Mouse (Mus musculus): ENCODE data around the gene Gng3. TPM values are rescaled to one million over a fixed set of nuclear protein-coding genes. Genes with fewer than 3 reads are reported as not detected.

Gng3 gene
- total and polyA plus RNA-seq, 3 experiments: 0.15 to 2.5 TPM; not detected in 1

DNA sequence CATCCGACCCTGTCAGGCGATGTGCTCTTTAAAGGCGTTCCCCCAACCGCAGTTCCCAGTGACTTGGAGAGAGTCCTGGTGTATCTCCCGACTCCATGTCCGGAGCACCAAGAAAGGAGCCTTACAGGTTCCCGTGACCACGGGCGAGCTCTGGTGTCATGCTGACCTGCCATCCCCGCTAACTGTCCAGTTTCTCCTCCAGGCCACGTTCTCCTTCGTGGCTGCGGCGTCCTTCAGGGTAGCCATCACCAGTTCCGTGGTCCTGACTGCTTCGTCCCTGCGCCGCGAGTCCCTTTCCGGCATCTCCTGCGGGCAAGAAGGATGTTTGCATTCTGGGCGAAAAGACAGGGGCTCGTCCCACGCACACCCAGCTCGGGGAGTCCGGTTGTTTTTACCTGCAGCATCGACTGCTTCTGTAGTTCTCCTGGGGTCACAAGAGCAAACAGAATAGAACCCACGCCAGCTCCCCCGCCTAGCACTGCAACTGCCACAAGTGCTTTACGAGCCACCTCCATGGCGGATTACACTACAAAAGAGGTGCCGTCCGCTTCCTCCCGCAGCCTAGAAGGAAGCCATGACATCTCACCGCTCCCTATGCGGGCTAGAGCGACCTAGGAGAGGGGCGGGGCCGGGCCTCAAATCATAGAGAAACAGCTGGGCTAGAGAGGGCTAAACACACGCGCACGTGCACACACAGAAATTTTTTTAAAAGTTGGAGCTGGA, 41.5 kb upstream of the Gng3 start, which contains the start of gene Uqcc3 (continued):
- peak; percentile 79; the same call in 1 of the 2 replicates for TF ChIP-seq ZMIZ1 (IDR thresholded peaks at IDR 0.05; ENCODE audit: low read depth, low read length)
- TF ChIP-seq ETS1 (IDR thresholded peaks at IDR 0.05; ENCODE audit: low read depth, low read length): peak; percentile 81
- TF ChIP-seq JUND (IDR thresholded peaks at IDR 0.05; ENCODE audit: low read depth, low read length): no peak
- no peak for TF ChIP-seq POLR2AphosphoS5 (IDR thresholded peaks at IDR 0.05; ENCODE audit: borderline replicate concordance, low read depth, low read length)

DNA sequence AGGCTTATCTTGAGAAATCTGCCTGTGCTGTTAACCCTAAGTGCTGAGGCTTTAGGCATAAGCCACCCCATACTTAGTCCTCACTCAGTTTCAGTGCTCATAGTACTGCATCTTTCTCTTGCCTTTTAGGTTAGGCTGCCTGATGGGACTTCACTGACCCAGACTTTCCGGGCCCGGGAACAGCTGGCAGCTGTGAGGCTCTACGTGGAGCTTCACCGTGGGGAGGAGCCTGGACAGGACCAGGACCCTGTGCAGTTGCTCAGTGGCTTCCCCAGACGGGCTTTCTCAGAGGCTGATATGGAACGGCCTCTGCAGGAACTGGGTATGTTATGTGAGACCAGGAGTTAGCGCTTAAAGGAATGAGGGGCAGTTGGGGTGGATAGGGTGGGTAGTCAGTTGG, 36.0 kb upstream of the Gng3 start:
- Histone ChIP-seq H3K9me3 (replicated peaks; ENCODE audit: insufficient read depth, low read length) (no peaks in the 10 kb centered on the region), H3K4me1 (ENCODE audit: control insufficient read depth in 1 of 2, insufficient read depth in 2 of 2, low read length in 2 of 2) (peaks cover 10 to 21% of the 10 kb centered on the region in 2 experiments; a peak in 3 of 4 replicates), H3K27me3 (ENCODE audit: control insufficient read depth in 1 of 2, insufficient read depth in 2 of 2, low read length in 2 of 2) (no peaks in the 10 kb centered on the region), H3K4me3 (ENCODE audit: control insufficient read depth in 1 of 2, insufficient read depth in 1 of 2, low read depth in 2 of 2, low read length in 2 of 2) (no peak overlapping the region), H3K36me3 (ENCODE audit: control insufficient read depth in 1 of 2, insufficient read depth in 2 of 2, low read length in 2 of 2) (peaks cover 8 to 31% of the 10 kb centered on the region in 2 experiments), H3K9ac (ENCODE audit: control insufficient read depth, low read depth, low read length, poor library complexity, severe bottlenecking) (no peak overlapping the region), H3K79me2 (ENCODE audit: control insufficient read depth, insufficient read depth, low read length, poor library complexity) (peaks cover 15% of the 10 kb centered on the region), H3K27ac (ENCODE audit: control insufficient read depth, low read depth, low read length) (no peak overlapping the region; the same call in 1 of the 2 replicates)
- DNase-seq (ENCODE audit: low read depth, low spot score): no peak
- TF ChIP-seq MYB (IDR thresholded peaks at IDR 0.05; ENCODE audit: low read depth, low read length) (no peak), MAFK (IDR thresholded peaks at IDR 0.05; ENCODE audit: borderline replicate concordance, low read depth, low read length) (no peak), SIN3A (IDR thresholded peaks at IDR 0.05; ENCODE audit: low read length) (no peak)

DNA sequence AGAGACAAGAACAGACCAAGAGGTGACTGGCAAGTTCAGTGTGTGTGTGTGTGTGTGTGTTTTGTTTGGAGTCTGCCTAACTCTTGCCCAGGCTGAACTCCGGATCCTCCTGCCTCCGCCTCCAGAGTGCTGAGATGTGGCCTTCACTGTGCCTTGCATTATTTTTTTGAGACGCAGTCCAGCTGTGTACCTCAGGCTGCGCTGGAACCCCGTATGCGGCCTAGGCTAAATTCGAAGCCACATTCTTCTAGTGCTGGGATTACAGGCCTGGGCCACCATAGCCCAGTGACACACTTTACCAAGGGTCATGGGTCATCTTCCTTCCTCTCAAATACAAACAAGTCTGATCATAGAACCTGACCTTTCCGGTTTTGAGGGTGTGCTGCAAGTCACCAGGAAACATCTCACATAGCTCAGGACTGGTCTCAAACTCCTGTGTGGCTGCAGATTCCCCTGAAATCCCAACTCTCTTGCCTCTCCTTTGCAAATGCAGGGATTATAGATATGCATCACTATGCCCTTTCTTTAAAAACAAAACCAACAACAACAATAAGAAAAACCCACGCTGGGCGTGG, 33.4 kb upstream of the Gng3 start:
- no peak for DNase-seq (ENCODE audit: low read depth, low spot score)
- Histone ChIP-seq H3K9me3 (replicated peaks; ENCODE audit: insufficient read depth, low read length) (no peaks in the 10 kb centered on the region), H3K4me1 (ENCODE audit: control insufficient read depth in 1 of 2, insufficient read depth in 2 of 2, low read length in 2 of 2) (peaks cover 10 to 21% of the 10 kb centered on the region in 2 experiments; a peak in 3 of 4 replicates), H3K27me3 (ENCODE audit: control insufficient read depth in 1 of 2, insufficient read depth in 2 of 2, low read length in 2 of 2) (no peaks in the 10 kb centered on the region), H3K27ac (ENCODE audit: control insufficient read depth, low read depth, low read length) (peak overlapping the region; percentile 68), H3K79me2 (ENCODE audit: control insufficient read depth, insufficient read depth, low read length, poor library complexity) (peaks cover 15% of the 10 kb centered on the region), H3K9ac (ENCODE audit: control insufficient read depth, low read depth, low read length, poor library complexity, severe bottlenecking) (peak overlapping the region; percentile 98), H3K4me3 (ENCODE audit: control insufficient read depth in 1 of 2, insufficient read depth in 1 of 2, low read depth in 2 of 2, low read length in 2 of 2) (peak overlapping the region; percentile 73 to 94), H3K36me3 (ENCODE audit: control insufficient read depth in 1 of 2, insufficient read depth in 2 of 2, low read length in 2 of 2) (peaks cover 8 to 26% of the 10 kb centered on the region in 2 experiments)
- TF ChIP-seq RCOR1 (IDR thresholded peaks at IDR 0.05; ENCODE audit: low read depth, low read length): no peak
- TF ChIP-seq BHLHE40 (IDR thresholded peaks at IDR 0.05; ENCODE audit: borderline replicate concordance, low read depth, low read length): no peak
- no peak for TF ChIP-seq ZNF384 (IDR thresholded peaks at IDR 0.05; ENCODE audit: low read depth, low read length)
- TF ChIP-seq EP300 (IDR thresholded peaks at IDR 0.05; ENCODE audit: low read depth in 1 of 2, low read length in 2 of 2): no peak
- TF ChIP-seq MYC (IDR thresholded peaks at IDR 0.05; ENCODE audit: low read depth, low read length): no peak
- TF ChIP-seq MEF2A (IDR thresholded peaks at IDR 0.05; ENCODE audit: extremely low read depth, insufficient replicate concordance, low read depth, low read length, poor library complexity, severe bottlenecking): no peak
- no peak for TF ChIP-seq USF2 (IDR thresholded peaks at IDR 0.05; ENCODE audit: borderline replicate concordance in 1 of 2, insufficient read depth in 1 of 2, low read depth in 1 of 2, low read length in 2 of 2)
- no peak for TF ChIP-seq UBTF (IDR thresholded peaks at IDR 0.05; ENCODE audit: borderline replicate concordance, insufficient read depth, low read depth, low read length)
- no peak for TF ChIP-seq MXI1 (IDR thresholded peaks at IDR 0.05; ENCODE audit: low read depth, low read length)
- no peak for TF ChIP-seq RAD21 (IDR thresholded peaks at IDR 0.05; ENCODE audit: low read depth, low read length)
- TF ChIP-seq ZKSCAN1 (IDR thresholded peaks at IDR 0.05; ENCODE audit: low read depth, low read length): no peak
- TF ChIP-seq TAL1 (IDR thresholded peaks at IDR 0.05; ENCODE audit: low read length): no peak
